Mouse (Mus musculus): ENCODE results near the gene Npl. TPM values are rescaled to one million over a fixed set of nuclear protein-coding genes. Genes with fewer than 3 reads are reported as not detected.
A peak's percentile ranks its signal among the peaks of the same experiment; 100 is the strongest.

Npl gene
- polyA plus RNA-seq, 1 experiment from 2014 or later: 8.0 TPM

DNA sequence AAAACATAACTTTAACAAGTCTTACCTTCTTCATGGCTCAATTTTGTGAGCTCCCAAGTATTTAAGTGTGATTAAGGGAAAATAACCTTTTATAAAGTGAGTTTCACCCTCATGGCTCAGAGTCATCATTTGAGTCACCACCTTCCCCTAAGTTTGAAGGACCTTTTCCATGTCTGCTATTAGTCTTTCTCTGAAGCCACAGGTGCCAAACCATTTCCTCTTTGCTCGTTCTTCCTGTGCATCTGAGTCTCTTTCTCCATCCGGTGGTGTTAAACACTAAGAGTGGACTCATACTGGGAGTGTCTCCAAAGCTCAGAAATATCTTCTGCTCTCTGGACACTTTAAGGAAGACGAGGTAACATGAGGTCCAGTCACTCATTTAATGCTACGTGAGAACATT lies 33.3 kb upstream of the Npl start:
- Histone ChIP-seq H3K4me3 (ENCODE audit: low read depth, low read length) (no peak overlapping the region), H3K9ac (ENCODE audit: low read depth, low read length) (no peak overlapping the region), H3K27ac (ENCODE audit: low read depth, low read length) (no peak overlapping the region), H3K4me2 (no peak overlapping the region), H3K4me1 (replicated peaks; ENCODE audit: control insufficient read depth, insufficient read depth, low read length) (no peaks in the 10 kb centered on the region), H3K36me3 (ENCODE audit: control insufficient read depth, insufficient read depth, low read length) (no peaks in the 10 kb centered on the region), H3K27me3 (replicated peaks; ENCODE audit: control insufficient read depth, insufficient read depth, low read length) (no peaks in the 10 kb centered on the region), H3K9me3 (ENCODE audit: control insufficient read depth, low read length) (no peaks in the 10 kb centered on the region)
- no peak for ATAC-seq (replicated peaks; ENCODE audit: low FRiP score)
- DNase-seq (ENCODE audit: low spot score): no peak
- 50% methylated on average over 4 of the region's 4 CpGs for WGBS

DNA sequence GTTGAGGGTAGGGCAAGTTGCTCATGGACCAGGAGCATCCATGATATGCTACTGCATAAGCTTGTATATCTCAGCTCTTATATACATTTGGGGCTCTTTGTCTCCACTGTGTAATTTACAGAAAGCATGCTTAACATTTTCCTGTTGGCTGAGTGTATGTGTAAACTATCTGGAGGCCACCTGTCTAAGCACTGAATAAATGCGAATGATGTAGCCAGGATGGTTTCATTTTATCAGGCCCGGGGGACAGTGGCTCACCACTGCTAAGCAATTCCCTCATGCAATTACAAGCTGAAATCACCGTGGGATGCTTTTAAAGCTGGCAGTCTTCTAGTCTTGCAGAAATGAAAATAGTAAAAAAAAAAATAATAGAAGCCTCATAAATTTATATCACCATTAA lies 24.9 kb upstream of the Npl start:
- Histone ChIP-seq H3K4me2 (no peak overlapping the region), H3K4me3 (ENCODE audit: low read depth, low read length) (no peak overlapping the region), H3K4me1 (replicated peaks; ENCODE audit: control insufficient read depth, insufficient read depth, low read length) (no peaks in the 10 kb centered on the region), H3K36me3 (ENCODE audit: control insufficient read depth, insufficient read depth, low read length) (no peaks in the 10 kb centered on the region), H3K27ac (ENCODE audit: low read depth, low read length) (no peak overlapping the region), H3K27me3 (replicated peaks; ENCODE audit: control insufficient read depth, insufficient read depth, low read length) (no peaks in the 10 kb centered on the region; the same call in 1 of the 2 replicates), H3K9me3 (ENCODE audit: control insufficient read depth, low read length) (no peaks in the 10 kb centered on the region), H3K9ac (ENCODE audit: low read depth, low read length) (no peak overlapping the region)
- no peak for ATAC-seq (replicated peaks; ENCODE audit: low FRiP score)
- no peak for DNase-seq (ENCODE audit: low spot score)
- WGBS: 76% methylated on average over 3 of the region's 3 CpGs

DNA sequence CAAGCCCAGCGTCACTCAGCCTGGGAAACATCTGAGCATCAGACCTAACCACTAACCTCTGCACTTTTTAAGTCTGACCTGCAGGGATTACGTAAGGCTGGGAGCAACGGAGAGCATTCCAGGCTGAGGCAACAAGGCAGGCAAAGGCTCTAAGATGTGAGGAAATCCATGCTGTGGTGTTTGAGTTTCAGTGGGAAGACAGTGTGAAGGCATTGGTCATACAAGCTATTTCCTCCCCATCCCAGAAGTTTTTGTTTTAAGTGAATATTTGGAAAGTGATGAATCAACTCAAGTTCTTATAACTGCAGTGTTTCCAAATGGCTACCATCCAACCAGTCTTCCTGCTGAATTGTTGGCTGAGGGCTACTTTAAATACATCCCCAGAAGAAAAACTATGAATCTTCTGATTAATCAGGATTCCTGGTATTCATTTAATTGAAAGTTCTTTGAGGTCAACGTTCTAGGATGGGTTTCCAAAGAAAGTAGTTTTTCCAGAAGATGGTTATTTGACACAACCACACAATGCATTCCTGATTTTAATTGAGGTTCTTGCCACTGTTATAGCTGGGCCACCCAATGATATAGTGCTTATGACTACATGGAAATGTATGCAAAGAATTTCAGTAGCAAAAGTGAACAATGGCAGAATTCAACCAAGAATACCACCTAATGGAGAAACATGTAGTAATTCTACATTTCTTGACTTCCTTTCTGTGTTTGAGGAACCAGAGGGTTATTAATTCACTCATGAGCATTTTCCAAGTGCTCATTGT lies 22.6 kb upstream of the Npl start:
- no peaks in the 10 kb centered on the region; the same call in 1 of the 2 replicates for H3K27me3 ChIP-seq (replicated peaks; ENCODE audit: control insufficient read depth, insufficient read depth, low read length)
- ATAC-seq (replicated peaks; ENCODE audit: low FRiP score) (no peak), DNase-seq (ENCODE audit: low spot score) (no peak)
- no peak overlapping the region for H3K4me3 ChIP-seq (ENCODE audit: low read depth, low read length)
- H3K27ac ChIP-seq (ENCODE audit: low read depth, low read length): no peak overlapping the region
- H3K4me2 ChIP-seq: no peak overlapping the region
- H3K9ac ChIP-seq (ENCODE audit: low read depth, low read length): no peak overlapping the region
- no peaks in the 10 kb centered on the region for H3K9me3 ChIP-seq (ENCODE audit: control insufficient read depth, low read length)
- WGBS: 65% methylated on average over 4 of the region's 4 CpGs
- no peaks in the 10 kb centered on the region for H3K4me1 ChIP-seq (replicated peaks; ENCODE audit: control insufficient read depth, insufficient read depth, low read length)
- no peaks in the 10 kb centered on the region for H3K36me3 ChIP-seq (ENCODE audit: control insufficient read depth, insufficient read depth, low read length)

DNA sequence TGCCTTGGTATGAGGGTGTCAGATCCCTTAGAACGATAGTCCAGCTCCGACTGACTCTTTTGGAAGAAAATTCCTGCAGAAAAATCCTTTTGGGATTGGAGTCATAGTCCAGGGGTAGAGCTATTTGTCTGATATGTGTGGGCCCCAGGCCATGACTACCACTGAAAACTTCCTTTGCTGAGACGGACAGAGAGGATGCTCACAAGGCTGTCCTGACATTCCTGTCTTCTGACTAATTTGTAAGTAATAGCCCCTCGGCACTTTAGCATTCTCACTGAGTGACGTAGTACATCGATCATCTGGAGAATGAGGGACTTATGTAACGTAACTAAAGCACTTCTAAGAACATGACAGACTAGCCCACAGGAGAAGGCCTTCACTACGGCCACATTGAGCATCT lies 15.9 kb upstream of the Npl start:
- 78% methylated on average over 8 of the region's 8 CpGs for WGBS
- Histone ChIP-seq H3K27ac (ENCODE audit: low read depth, low read length) (no peak overlapping the region), H3K27me3 (replicated peaks; ENCODE audit: control insufficient read depth, insufficient read depth, low read length) (no peaks in the 10 kb centered on the region), H3K4me1 (replicated peaks; ENCODE audit: control insufficient read depth, insufficient read depth, low read length) (no peaks in the 10 kb centered on the region), H3K9ac (ENCODE audit: low read depth, low read length) (no peak overlapping the region), H3K36me3 (ENCODE audit: control insufficient read depth, insufficient read depth, low read length) (no peaks in the 10 kb centered on the region), H3K4me2 (no peak overlapping the region), H3K4me3 (ENCODE audit: low read depth, low read length) (no peak overlapping the region), H3K9me3 (ENCODE audit: control insufficient read depth, low read length) (no peaks in the 10 kb centered on the region)
- DNase-seq (ENCODE audit: low spot score) (no peak), ATAC-seq (replicated peaks; ENCODE audit: low FRiP score) (no peak)

DNA sequence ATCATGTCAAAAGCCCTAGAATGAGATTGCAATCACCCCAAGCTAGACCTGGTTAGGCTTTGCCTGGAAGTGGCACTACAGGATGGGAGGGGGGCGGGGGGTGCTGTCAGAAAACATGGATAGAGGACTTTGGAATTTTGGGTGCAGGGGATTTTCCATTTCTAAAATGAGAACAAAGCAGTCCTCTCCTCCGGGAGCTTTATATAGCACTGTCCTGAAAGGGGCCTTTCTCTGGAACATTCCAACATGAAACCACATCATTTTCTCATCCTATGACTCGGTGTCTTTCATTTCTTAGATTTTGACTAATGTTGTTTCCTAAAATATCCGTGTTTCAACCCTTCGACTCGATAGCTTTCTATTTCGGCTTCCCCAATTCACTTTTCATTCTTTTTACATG lies 14.9 kb upstream of the Npl start:
- Histone ChIP-seq H3K4me3 (ENCODE audit: low read depth, low read length) (no peak overlapping the region), H3K9ac (ENCODE audit: low read depth, low read length) (no peak overlapping the region), H3K36me3 (ENCODE audit: control insufficient read depth, insufficient read depth, low read length) (no peaks in the 10 kb centered on the region), H3K27ac (ENCODE audit: low read depth, low read length) (no peak overlapping the region), H3K4me2 (no peak overlapping the region), H3K9me3 (ENCODE audit: control insufficient read depth, low read length) (no peaks in the 10 kb centered on the region), H3K4me1 (replicated peaks; ENCODE audit: control insufficient read depth, insufficient read depth, low read length) (no peaks in the 10 kb centered on the region), H3K27me3 (replicated peaks; ENCODE audit: control insufficient read depth, insufficient read depth, low read length) (no peaks in the 10 kb centered on the region)
- WGBS: 83% methylated on average over 7 of the region's 7 CpGs
- DNase-seq (ENCODE audit: low spot score) (no peak), ATAC-seq (replicated peaks; ENCODE audit: low FRiP score) (no peak)

DNA sequence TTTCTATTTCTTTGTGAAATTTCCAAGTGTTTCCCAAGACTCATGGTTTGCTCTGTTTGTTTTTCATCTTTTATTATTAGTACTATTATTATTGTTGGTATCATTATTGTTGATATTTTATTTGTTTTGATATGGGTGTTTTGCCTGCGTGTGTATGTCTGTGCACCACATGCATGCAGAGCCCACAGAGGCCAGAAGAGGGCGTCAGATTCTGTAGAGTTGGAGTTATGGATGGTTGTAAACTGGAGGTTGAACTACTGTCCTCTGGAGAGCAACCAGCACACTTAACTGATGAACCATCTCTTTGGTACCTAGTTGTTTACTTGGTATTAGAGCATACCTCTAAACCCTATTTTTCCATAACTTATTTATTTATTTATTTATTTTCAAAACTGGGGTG lies 13.8 kb upstream of the Npl start:
- Histone ChIP-seq H3K36me3 (ENCODE audit: control insufficient read depth, insufficient read depth, low read length) (no peaks in the 10 kb centered on the region), H3K9me3 (ENCODE audit: control insufficient read depth, low read length) (no peaks in the 10 kb centered on the region), H3K4me2 (no peak overlapping the region), H3K4me3 (ENCODE audit: low read depth, low read length) (no peak overlapping the region), H3K9ac (ENCODE audit: low read depth, low read length) (no peak overlapping the region), H3K27ac (ENCODE audit: low read depth, low read length) (no peak overlapping the region), H3K4me1 (replicated peaks; ENCODE audit: control insufficient read depth, insufficient read depth, low read length) (no peaks in the 10 kb centered on the region), H3K27me3 (replicated peaks; ENCODE audit: control insufficient read depth, insufficient read depth, low read length) (no peaks in the 10 kb centered on the region)
- DNase-seq (ENCODE audit: low spot score) (no peak), ATAC-seq (replicated peaks; ENCODE audit: low FRiP score) (no peak)
- 40% methylated on average over 2 of the region's 2 CpGs for WGBS

DNA sequence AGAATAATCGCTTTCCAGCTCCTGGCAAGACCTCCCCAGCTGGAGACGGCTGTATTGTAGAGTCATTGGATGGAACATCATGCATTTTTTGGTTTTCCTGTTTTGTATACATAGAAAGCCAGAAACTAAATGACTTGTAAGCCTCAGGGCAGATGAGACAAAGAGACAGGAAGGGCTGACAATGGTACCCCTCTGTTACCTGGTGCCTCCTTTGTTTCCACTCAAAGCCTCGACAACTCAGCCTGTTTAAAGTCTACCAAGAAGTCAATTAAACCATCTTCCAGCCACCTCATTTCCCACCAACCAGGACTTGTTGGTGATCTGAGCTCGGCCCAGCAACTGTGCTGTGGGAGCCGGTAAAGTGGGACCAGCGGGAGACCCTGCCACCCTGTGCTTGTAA lies 11.0 kb upstream of the Npl start:
- WGBS: 78% methylated on average over 6 of the region's 6 CpGs
- no peaks in the 10 kb centered on the region for H3K27me3 ChIP-seq (replicated peaks; ENCODE audit: control insufficient read depth, insufficient read depth, low read length)
- H3K4me3 ChIP-seq (ENCODE audit: low read depth, low read length): no peak overlapping the region
- no peak overlapping the region for H3K4me2 ChIP-seq
- H3K9me3 ChIP-seq (ENCODE audit: control insufficient read depth, low read length): no peaks in the 10 kb centered on the region
- H3K9ac ChIP-seq (ENCODE audit: low read depth, low read length): no peak overlapping the region
- H3K27ac ChIP-seq (ENCODE audit: low read depth, low read length): no peak overlapping the region
- no peaks in the 10 kb centered on the region for H3K36me3 ChIP-seq (ENCODE audit: control insufficient read depth, insufficient read depth, low read length)
- no peak for DNase-seq (ENCODE audit: low spot score)
- no peaks in the 10 kb centered on the region for H3K4me1 ChIP-seq (replicated peaks; ENCODE audit: control insufficient read depth, insufficient read depth, low read length)
- no peak for ATAC-seq (replicated peaks; ENCODE audit: low FRiP score)

DNA sequence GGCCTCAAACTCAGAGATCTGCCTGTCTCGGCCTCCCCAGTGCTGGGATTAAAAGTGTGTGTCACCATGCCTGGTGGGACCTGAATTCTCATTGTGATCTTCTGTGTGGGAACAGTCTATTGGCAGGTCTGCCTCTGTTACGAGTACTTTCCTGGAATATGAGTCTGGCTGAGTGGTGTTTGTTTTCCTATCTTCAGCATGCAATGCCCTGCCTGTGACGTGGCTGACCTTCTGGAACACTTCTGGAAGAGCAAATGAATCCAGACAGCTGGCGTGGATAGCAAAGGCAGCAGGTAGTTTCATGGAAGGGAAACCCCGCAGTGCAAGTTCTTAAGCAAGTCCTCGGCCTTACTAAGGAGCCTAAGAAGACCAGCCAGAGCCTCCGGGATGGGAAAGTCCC lies 9.9 kb upstream of the Npl start:
- H3K27ac ChIP-seq (ENCODE audit: low read depth, low read length): no peak overlapping the region
- WGBS: 68% methylated on average over 7 of the region's 7 CpGs
- no peak overlapping the region for H3K4me3 ChIP-seq (ENCODE audit: low read depth, low read length)
- H3K9me3 ChIP-seq (ENCODE audit: control insufficient read depth, low read length): no peaks in the 10 kb centered on the region
- ATAC-seq (replicated peaks; ENCODE audit: low FRiP score) (no peak), DNase-seq (ENCODE audit: low spot score) (no peak)
- no peak overlapping the region for H3K9ac ChIP-seq (ENCODE audit: low read depth, low read length)
- H3K4me1 ChIP-seq (replicated peaks; ENCODE audit: control insufficient read depth, insufficient read depth, low read length): no peaks in the 10 kb centered on the region
- no peak overlapping the region for H3K4me2 ChIP-seq
- no peaks in the 10 kb centered on the region for H3K27me3 ChIP-seq (replicated peaks; ENCODE audit: control insufficient read depth, insufficient read depth, low read length)
- no peaks in the 10 kb centered on the region for H3K36me3 ChIP-seq (ENCODE audit: control insufficient read depth, insufficient read depth, low read length)

DNA sequence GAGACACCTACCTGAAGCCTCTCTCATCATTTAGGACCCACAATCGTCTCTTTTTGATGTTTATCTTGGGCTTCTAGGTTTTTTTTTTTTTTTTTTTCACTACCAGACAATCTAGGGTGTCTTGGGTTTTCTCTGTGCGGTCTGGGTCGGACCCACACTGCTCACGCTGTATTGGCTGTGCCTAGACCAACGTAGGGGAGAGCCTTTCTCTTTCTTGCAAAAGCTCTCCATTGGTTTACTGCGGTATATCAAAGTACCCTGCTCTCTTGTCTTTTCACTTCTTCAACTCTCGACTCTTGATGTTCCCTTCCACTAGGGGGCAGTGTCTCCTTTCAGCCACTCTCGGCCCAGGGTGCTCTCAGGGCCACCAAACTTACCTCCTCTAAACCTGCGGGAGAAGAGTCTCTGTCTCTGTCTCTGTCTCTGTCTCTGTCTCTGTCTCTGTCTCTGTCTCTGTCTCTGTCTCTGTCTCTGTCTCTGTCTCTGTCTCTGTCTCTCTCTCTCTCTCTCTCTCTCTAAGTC lies 9.3 kb upstream of the Npl start:
- no peak overlapping the region for H3K4me3 ChIP-seq (ENCODE audit: low read depth, low read length)
- no peak; the same call in 1 of the 2 replicates for ATAC-seq (replicated peaks; ENCODE audit: low FRiP score)
- WGBS: 24% methylated on average over 9 of the region's 9 CpGs

More for the DNA sequence above, 9.3 kb upstream of the Npl start:
- Histone ChIP-seq H3K9me3 (ENCODE audit: control insufficient read depth, low read length) (no peaks in the 10 kb centered on the region), H3K4me1 (replicated peaks; ENCODE audit: control insufficient read depth, insufficient read depth, low read length) (no peaks in the 10 kb centered on the region), H3K36me3 (ENCODE audit: control insufficient read depth, insufficient read depth, low read length) (no peaks in the 10 kb centered on the region), H3K9ac (ENCODE audit: low read depth, low read length) (no peak overlapping the region), H3K27me3 (replicated peaks; ENCODE audit: control insufficient read depth, insufficient read depth, low read length) (no peaks in the 10 kb centered on the region), H3K4me2 (no peak overlapping the region), H3K27ac (ENCODE audit: low read depth, low read length) (no peak overlapping the region)
- peak; percentile 54 for DNase-seq (ENCODE audit: low spot score)

All from liver, embryonic 11.5 days (tissue).